Mouse (Mus musculus): ENCODE measurements at regions not wholly inside any gene's neighbourhood (a gene's known extent, or its start where the extent isn't known, plus 50 kb on each side); places are given as distances from the start of the nearest gene placed in this dataset.

- no peak for ATAC-seq (replicated peaks; ENCODE audit: insufficient number of reproducible peaks, low FRiP score, low TSS enrichment)
- H3K27ac ChIP-seq (ENCODE audit: low read depth, low read length) = no peak overlapping the region
- no peaks in the 10 kb centered on the region for H3K36me3 ChIP-seq (ENCODE audit: control insufficient read depth, insufficient read depth, low read length)
- H3K27me3 ChIP-seq (ENCODE audit: control insufficient read depth, insufficient read depth, low read length) = no peaks in the 10 kb centered on the region
- 79% methylated on average over 5 of the region's 5 CpGs for WGBS (ENCODE audit: insufficient replicate concordance)
- H3K4me2 ChIP-seq = no peak overlapping the region
- H3K9me3 ChIP-seq (replicated peaks; ENCODE audit: control insufficient read depth, low read length) = no peaks in the 10 kb centered on the region
- H3K9ac ChIP-seq (ENCODE audit: low read depth, low read length) = no peak overlapping the region
- no peaks in the 10 kb centered on the region for H3K4me1 ChIP-seq (ENCODE audit: control insufficient read depth, insufficient read depth, low read length)
- H3K4me3 ChIP-seq (ENCODE audit: low read depth, low read length) = no peak overlapping the region
Observed at GRCm38 (mm10) chr1:35836552-35836951, 231.6 kb upstream of the Hs6st1 start.

GRCm38 (mm10) chr1:35838625-35839024 is 229.6 kb upstream of the Hs6st1 start:
- Histone ChIP-seq H3K4me2 (no peak overlapping the region), H3K27me3 (ENCODE audit: control insufficient read depth, insufficient read depth, low read length) (no peaks in the 10 kb centered on the region), H3K27ac (ENCODE audit: low read depth, low read length) (no peak overlapping the region), H3K4me3 (ENCODE audit: low read depth, low read length) (no peak overlapping the region), H3K4me1 (ENCODE audit: control insufficient read depth, insufficient read depth, low read length) (no peaks in the 10 kb centered on the region), H3K9me3 (replicated peaks; ENCODE audit: control insufficient read depth, low read length) (no peaks in the 10 kb centered on the region), H3K9ac (ENCODE audit: low read depth, low read length) (no peak overlapping the region), H3K36me3 (ENCODE audit: control insufficient read depth, insufficient read depth, low read length) (no peaks in the 10 kb centered on the region)
- 67% methylated on average over 3 of the region's 3 CpGs for WGBS (ENCODE audit: insufficient replicate concordance)
- no peak for ATAC-seq (replicated peaks; ENCODE audit: insufficient number of reproducible peaks, low FRiP score, low TSS enrichment)

- no peak overlapping the region for H3K4me2 ChIP-seq
- H3K27ac ChIP-seq (ENCODE audit: low read depth, low read length) = no peak overlapping the region
- WGBS (ENCODE audit: insufficient replicate concordance) = 67% methylated on average over 6 of the region's 6 CpGs
- H3K4me3 ChIP-seq (ENCODE audit: low read depth, low read length) = no peak overlapping the region
- no peak for ATAC-seq (replicated peaks; ENCODE audit: insufficient number of reproducible peaks, low FRiP score, low TSS enrichment)
- H3K27me3 ChIP-seq (ENCODE audit: control insufficient read depth, insufficient read depth, low read length) = no peaks in the 10 kb centered on the region
- H3K4me1 ChIP-seq (ENCODE audit: control insufficient read depth, insufficient read depth, low read length) = no peaks in the 10 kb centered on the region
- H3K9me3 ChIP-seq (replicated peaks; ENCODE audit: control insufficient read depth, low read length) = no peaks in the 10 kb centered on the region
- H3K36me3 ChIP-seq (ENCODE audit: control insufficient read depth, insufficient read depth, low read length) = no peaks in the 10 kb centered on the region
- no peak overlapping the region for H3K9ac ChIP-seq (ENCODE audit: low read depth, low read length)
Observed at GRCm38 (mm10) chr1:35839446-35839845, 228.8 kb upstream of the Hs6st1 start.

GRCm38 (mm10) chr1:35841626-35842025 is 226.6 kb upstream of the Hs6st1 start:
- no peaks in the 10 kb centered on the region for H3K4me1 ChIP-seq (ENCODE audit: control insufficient read depth, insufficient read depth, low read length)
- H3K9ac ChIP-seq (ENCODE audit: low read depth, low read length) = no peak overlapping the region
- H3K4me2 ChIP-seq = no peak overlapping the region
- no peaks in the 10 kb centered on the region for H3K27me3 ChIP-seq (ENCODE audit: control insufficient read depth, insufficient read depth, low read length)
- 75% methylated on average over 2 of the region's 2 CpGs for WGBS (ENCODE audit: insufficient replicate concordance)
- H3K9me3 ChIP-seq (replicated peaks; ENCODE audit: control insufficient read depth, low read length) = no peaks in the 10 kb centered on the region
- no peak overlapping the region for H3K27ac ChIP-seq (ENCODE audit: low read depth, low read length)
- no peak for ATAC-seq (replicated peaks; ENCODE audit: insufficient number of reproducible peaks, low FRiP score, low TSS enrichment)
- no peak overlapping the region for H3K4me3 ChIP-seq (ENCODE audit: low read depth, low read length)
- H3K36me3 ChIP-seq (ENCODE audit: control insufficient read depth, insufficient read depth, low read length) = no peaks in the 10 kb centered on the region

- Histone ChIP-seq H3K9ac (ENCODE audit: low read depth, low read length) (no peak overlapping the region), H3K27me3 (ENCODE audit: control insufficient read depth, insufficient read depth, low read length) (no peaks in the 10 kb centered on the region), H3K27ac (ENCODE audit: low read depth, low read length) (no peak overlapping the region), H3K36me3 (ENCODE audit: control insufficient read depth, insufficient read depth, low read length) (no peaks in the 10 kb centered on the region), H3K4me3 (ENCODE audit: low read depth, low read length) (no peak overlapping the region), H3K4me1 (ENCODE audit: control insufficient read depth, insufficient read depth, low read length) (no peaks in the 10 kb centered on the region), H3K4me2 (no peak overlapping the region), H3K9me3 (replicated peaks; ENCODE audit: control insufficient read depth, low read length) (no peaks in the 10 kb centered on the region)
- 89% methylated on average over 4 of the region's 4 CpGs for WGBS (ENCODE audit: insufficient replicate concordance)
- no peak for ATAC-seq (replicated peaks; ENCODE audit: insufficient number of reproducible peaks, low FRiP score, low TSS enrichment)
Observed at GRCm38 (mm10) chr1:35842707-35843106, 225.5 kb upstream of the Hs6st1 start.

- Histone ChIP-seq H3K36me3 (ENCODE audit: control insufficient read depth, insufficient read depth, low read length) (no peaks in the 10 kb centered on the region), H3K4me1 (ENCODE audit: control insufficient read depth, insufficient read depth, low read length) (no peaks in the 10 kb centered on the region), H3K27ac (ENCODE audit: low read depth, low read length) (no peak overlapping the region), H3K4me2 (no peak overlapping the region), H3K4me3 (ENCODE audit: low read depth, low read length) (no peak overlapping the region), H3K9me3 (replicated peaks; ENCODE audit: control insufficient read depth, low read length) (no peaks in the 10 kb centered on the region), H3K27me3 (ENCODE audit: control insufficient read depth, insufficient read depth, low read length) (no peaks in the 10 kb centered on the region), H3K9ac (ENCODE audit: low read depth, low read length) (no peak overlapping the region)
- ATAC-seq (replicated peaks; ENCODE audit: insufficient number of reproducible peaks, low FRiP score, low TSS enrichment) = no peak
- 75% methylated on average over 3 of the region's 3 CpGs for WGBS (ENCODE audit: insufficient replicate concordance)
Observed at GRCm38 (mm10) chr1:35843566-35843965, 224.6 kb upstream of the Hs6st1 start.

- Histone ChIP-seq H3K27me3 (ENCODE audit: control insufficient read depth, insufficient read depth, low read length) (no peaks in the 10 kb centered on the region), H3K36me3 (ENCODE audit: control insufficient read depth, insufficient read depth, low read length) (no peaks in the 10 kb centered on the region), H3K9ac (ENCODE audit: low read depth, low read length) (no peak overlapping the region), H3K4me3 (ENCODE audit: low read depth, low read length) (no peak overlapping the region), H3K27ac (ENCODE audit: low read depth, low read length) (no peak overlapping the region), H3K9me3 (replicated peaks; ENCODE audit: control insufficient read depth, low read length) (no peaks in the 10 kb centered on the region), H3K4me1 (ENCODE audit: control insufficient read depth, insufficient read depth, low read length) (0 out of 2 replicates have a peak, but pooled peaks cover 7% of the 10 kb centered on the region), H3K4me2 (no peak overlapping the region)
- 54% methylated on average over 11 of the region's 11 CpGs for WGBS (ENCODE audit: insufficient replicate concordance)
- ATAC-seq (replicated peaks; ENCODE audit: insufficient number of reproducible peaks, low FRiP score, low TSS enrichment) = no peak
Observed at GRCm38 (mm10) chr1:35846224-35846936, 221.8 kb upstream of the Hs6st1 start.

GRCm38 (mm10) chr1:35848160-35848954 is 219.8 kb upstream of the Hs6st1 start:
- Histone ChIP-seq H3K27ac (ENCODE audit: low read depth, low read length) (no peak overlapping the region), H3K4me1 (ENCODE audit: control insufficient read depth, insufficient read depth, low read length) (0 out of 2 replicates have a peak, but pooled peaks cover 7% of the 10 kb centered on the region), H3K9ac (ENCODE audit: low read depth, low read length) (no peak overlapping the region), H3K27me3 (ENCODE audit: control insufficient read depth, insufficient read depth, low read length) (no peaks in the 10 kb centered on the region), H3K4me3 (ENCODE audit: low read depth, low read length) (no peak overlapping the region), H3K9me3 (replicated peaks; ENCODE audit: control insufficient read depth, low read length) (no peaks in the 10 kb centered on the region), H3K36me3 (ENCODE audit: control insufficient read depth, insufficient read depth, low read length) (no peaks in the 10 kb centered on the region), H3K4me2 (no peak overlapping the region)
- no peak for ATAC-seq (replicated peaks; ENCODE audit: insufficient number of reproducible peaks, low FRiP score, low TSS enrichment)
- 79% methylated on average over 12 of the region's 12 CpGs for WGBS (ENCODE audit: insufficient replicate concordance)

All from heart, embryonic 11.5 days (tissue).